Mouse (Mus musculus): ENCODE data around the gene Tbc1d14.

DNA sequence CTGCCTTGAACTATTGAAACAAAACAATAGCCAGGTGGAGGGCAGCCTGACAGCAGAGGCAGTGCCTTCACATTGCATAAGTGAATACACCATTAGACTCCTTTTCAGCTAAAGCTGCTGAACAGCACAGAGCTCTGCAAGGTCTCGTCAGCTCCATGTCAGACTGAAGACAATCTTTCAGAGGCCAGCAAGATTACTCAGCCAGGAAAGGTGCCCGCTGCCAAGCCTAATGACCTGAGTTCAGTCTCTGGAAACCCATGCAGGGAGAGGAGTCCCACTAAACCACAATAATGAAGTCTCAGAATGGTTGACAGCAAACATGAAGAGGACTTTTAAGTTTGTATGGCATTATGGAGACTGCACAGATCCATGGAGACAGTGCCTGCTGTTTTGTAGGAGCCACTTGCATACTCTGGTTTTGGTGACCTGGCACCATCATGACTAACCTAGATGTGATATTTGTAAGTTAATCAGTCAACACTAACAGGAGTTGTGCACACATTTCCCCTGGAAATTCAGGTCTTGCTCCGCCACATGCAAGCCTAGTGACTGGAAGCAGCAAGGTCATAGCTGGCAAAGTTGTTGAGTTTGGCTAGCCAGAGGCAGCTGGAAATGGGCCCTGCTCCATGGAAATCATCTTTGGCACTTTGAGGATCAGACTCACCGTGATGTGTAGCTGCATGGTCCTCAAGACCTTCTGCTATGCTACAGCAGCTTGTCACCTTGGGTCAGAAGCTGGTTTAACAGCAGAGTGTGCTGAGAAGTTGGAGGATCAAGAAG, 120.0 kb downstream of the Tbc1d14 start:
- TF ChIP-seq CTCF (IDR thresholded peaks at IDR 0.05; ENCODE audit: insufficient read depth, low read length) (no peak), POLR2A (IDR thresholded peaks at IDR 0.05; ENCODE audit: borderline replicate concordance, extremely low read depth, low read depth, low read length) (no peak)

Data from lung, adult 2 months (tissue).